Mouse (Mus musculus): ENCODE measurements around the gene Faf1. TPM values are rescaled to one million over a fixed set of nuclear protein-coding genes. Genes with fewer than 3 reads are reported as not detected.
A peak's percentile ranks its signal among the peaks of the same experiment; 100 is the strongest.

The Faf1 gene
- polyA plus RNA-seq, 1 experiment from 2014 or later: 31.5 TPM

- Histone ChIP-seq H3K27me3 (replicated peaks) (peaks cover 94% of the 10 kb centered on the region), H3K4me2 (peak overlapping the region; percentile 72), H3K27ac (ENCODE audit: poor library complexity, severe bottlenecking) (no peak overlapping the region), H3K9ac (0 out of 2 replicates have a peak overlapping the region, but pooled peaks have one; percentile 47), H3K4me3 (peak overlapping the region; percentile 44), H3K36me3 (no peaks in the 10 kb centered on the region), H3K4me1 (replicated peaks) (peaks cover 51% of the 10 kb centered on the region), H3K9me3 (replicated peaks) (no peaks in the 10 kb centered on the region)
- 4% methylated on average over 36 of the region's 37 CpGs for WGBS
- no peak for ATAC-seq (ENCODE audit: insufficient number of reproducible peaks, low FRiP score)
These were observed 304.9 kb downstream of the Faf1 start for GRCm38 (mm10) chr4:109981083-109981870.

- Histone ChIP-seq H3K4me2 (peak overlapping the region; percentile 72), H3K36me3 (no peaks in the 10 kb centered on the region), H3K9ac (peak overlapping the region; percentile 47), H3K9me3 (replicated peaks) (no peaks in the 10 kb centered on the region), H3K4me1 (replicated peaks) (peaks cover 51% of the 10 kb centered on the region), H3K4me3 (peak overlapping the region; percentile 44), H3K27me3 (replicated peaks) (peaks cover 95% of the 10 kb centered on the region), H3K27ac (ENCODE audit: poor library complexity, severe bottlenecking) (no peak overlapping the region)
- 2% methylated on average over 99 of the region's 99 CpGs for WGBS
- peak; percentile 16; the same call in 1 of the 2 replicates for ATAC-seq (ENCODE audit: insufficient number of reproducible peaks, low FRiP score)
These were observed 305.7 kb downstream of the Faf1 start for GRCm38 (mm10) chr4:109981871-109982680.

GRCm38 (mm10) chr4:109982681-109983265 is 306.4 kb downstream of the Faf1 start:
- 7% methylated on average over 30 of the region's 30 CpGs for WGBS
- Histone ChIP-seq H3K36me3 (no peaks in the 10 kb centered on the region), H3K27ac (ENCODE audit: poor library complexity, severe bottlenecking) (no peak overlapping the region), H3K9ac (0 out of 2 replicates have a peak overlapping the region, but pooled peaks have one; percentile 47), H3K27me3 (replicated peaks) (peaks cover 94% of the 10 kb centered on the region), H3K9me3 (replicated peaks) (no peaks in the 10 kb centered on the region), H3K4me1 (replicated peaks) (peaks cover 44% of the 10 kb centered on the region), H3K4me2 (peak overlapping the region; percentile 72), H3K4me3 (peak overlapping the region; percentile 44)
- no peak for ATAC-seq (ENCODE audit: insufficient number of reproducible peaks, low FRiP score)

GRCm38 (mm10) chr4:109983281-109984001 is 307.1 kb downstream of the Faf1 start:
- no peaks in the 10 kb centered on the region for H3K9me3 ChIP-seq (replicated peaks)
- no peak overlapping the region for H3K9ac ChIP-seq
- ATAC-seq (ENCODE audit: insufficient number of reproducible peaks, low FRiP score): no peak
- H3K27ac ChIP-seq (ENCODE audit: poor library complexity, severe bottlenecking): no peak overlapping the region
- under 1% methylated on average over 49 of the region's 49 CpGs for WGBS
- H3K4me2 ChIP-seq: peak overlapping the region; percentile 51
- no peaks in the 10 kb centered on the region for H3K36me3 ChIP-seq
- H3K27me3 ChIP-seq (replicated peaks): peaks cover 94% of the 10 kb centered on the region
- H3K4me3 ChIP-seq: peak overlapping the region; percentile 20
- peaks cover 37% of the 10 kb centered on the region for H3K4me1 ChIP-seq (replicated peaks)

GRCm38 (mm10) chr4:109984011-109984411 is 307.6 kb downstream of the Faf1 start:
- Histone ChIP-seq H3K4me1 (replicated peaks) (peaks cover 36% of the 10 kb centered on the region), H3K9me3 (replicated peaks) (no peaks in the 10 kb centered on the region), H3K9ac (no peak overlapping the region), H3K27me3 (replicated peaks) (peaks cover 95% of the 10 kb centered on the region), H3K4me2 (peak overlapping the region; percentile 51), H3K36me3 (no peaks in the 10 kb centered on the region), H3K27ac (ENCODE audit: poor library complexity, severe bottlenecking) (no peak overlapping the region), H3K4me3 (peak overlapping the region; percentile 20)
- under 1% methylated on average over 24 of the region's 24 CpGs for WGBS
- no peak for ATAC-seq (ENCODE audit: insufficient number of reproducible peaks, low FRiP score)

GRCm38 (mm10) chr4:109984496-109985423 is 308.4 kb downstream of the Faf1 start:
- H3K36me3 ChIP-seq: no peaks in the 10 kb centered on the region
- no peak overlapping the region for H3K4me3 ChIP-seq
- peaks cover 34% of the 10 kb centered on the region for H3K4me1 ChIP-seq (replicated peaks)
- WGBS: 2% methylated on average over 38 of the region's 38 CpGs
- peaks cover 95% of the 10 kb centered on the region for H3K27me3 ChIP-seq (replicated peaks)
- ATAC-seq (ENCODE audit: insufficient number of reproducible peaks, low FRiP score): no peak
- H3K4me2 ChIP-seq: no peak overlapping the region
- H3K27ac ChIP-seq (ENCODE audit: poor library complexity, severe bottlenecking): no peak overlapping the region
- no peaks in the 10 kb centered on the region for H3K9me3 ChIP-seq (replicated peaks)
- H3K9ac ChIP-seq: no peak overlapping the region

- no peaks in the 10 kb centered on the region for H3K36me3 ChIP-seq
- 5% methylated on average over 16 of the region's 16 CpGs for WGBS
- H3K9me3 ChIP-seq (replicated peaks): no peaks in the 10 kb centered on the region
- H3K27ac ChIP-seq (ENCODE audit: poor library complexity, severe bottlenecking): no peak overlapping the region
- H3K4me3 ChIP-seq: no peak overlapping the region
- ATAC-seq (ENCODE audit: insufficient number of reproducible peaks, low FRiP score): no peak
- no peak overlapping the region for H3K4me2 ChIP-seq
- peaks cover 28% of the 10 kb centered on the region for H3K4me1 ChIP-seq (replicated peaks)
- no peak overlapping the region for H3K9ac ChIP-seq
- peaks cover 91% of the 10 kb centered on the region for H3K27me3 ChIP-seq (replicated peaks)
These were observed 309.2 kb downstream of the Faf1 start for GRCm38 (mm10) chr4:109985424-109986172.

- H3K4me3 ChIP-seq: no peak overlapping the region
- H3K36me3 ChIP-seq: no peaks in the 10 kb centered on the region
- H3K27me3 ChIP-seq (replicated peaks): peaks cover 88% of the 10 kb centered on the region
- peaks cover 28% of the 10 kb centered on the region for H3K4me1 ChIP-seq (replicated peaks)
- no peak overlapping the region for H3K9ac ChIP-seq
- no peak overlapping the region for H3K4me2 ChIP-seq
- no peak for ATAC-seq (ENCODE audit: insufficient number of reproducible peaks, low FRiP score)
- H3K27ac ChIP-seq (ENCODE audit: poor library complexity, severe bottlenecking): no peak overlapping the region
- no peaks in the 10 kb centered on the region for H3K9me3 ChIP-seq (replicated peaks)
- 3% methylated on average over 9 of the region's 9 CpGs for WGBS
These were observed 309.9 kb downstream of the Faf1 start for GRCm38 (mm10) chr4:109986301-109986700.

- no peak for ATAC-seq (ENCODE audit: insufficient number of reproducible peaks, low FRiP score)
These were observed 310.5 kb downstream of the Faf1 start for GRCm38 (mm10) chr4:109986748-109987355.

More at GRCm38 (mm10) chr4:109986748-109987355, 310.5 kb downstream of the Faf1 start:
- peaks cover 85% of the 10 kb centered on the region for H3K27me3 ChIP-seq (replicated peaks)
- H3K4me1 ChIP-seq (replicated peaks): peaks cover 24% of the 10 kb centered on the region
- WGBS: 6% methylated on average over 13 of the region's 13 CpGs
- H3K4me3 ChIP-seq: no peak overlapping the region
- H3K9me3 ChIP-seq (replicated peaks): no peaks in the 10 kb centered on the region
- no peak overlapping the region for H3K27ac ChIP-seq (ENCODE audit: poor library complexity, severe bottlenecking)
- no peak overlapping the region for H3K9ac ChIP-seq
- H3K36me3 ChIP-seq: no peaks in the 10 kb centered on the region
- H3K4me2 ChIP-seq: no peak overlapping the region
